Mouse (Mus musculus) adrenal gland, postnatal 25 days (tissue): ENCODE measurements around the gene Myo18a. TPM values are rescaled to one million over a fixed set of nuclear protein-coding genes. Genes with fewer than 3 reads are reported as not detected.

Experiments
- DNase-seq: peaks from one replicate; pipeline ENCODE4 v3.0.0; 2021; ENCODE audit warnings: mixed read lengths
- total RNA-seq: library from RNA; stranded (reverse); gene quantifications from 2 replicates; pipeline ENCODE4 v1.2.3, GENCODE M21; 2021

The Myo18a gene
- total RNA-seq, 1 experiment from 2014 or later: 84.2 TPM

GRCm38 (mm10) chr11:77900696-77901095 is 137.7 kb downstream of the Myo18a start:
- DNase-seq: no peak

- DNase-seq: no peak
Measured at GRCm38 (mm10) chr11:77901366-77901765, 138.3 kb downstream of the Myo18a start.

- DNase-seq: no peak
Measured at GRCm38 (mm10) chr11:77901775-77902355, 138.8 kb downstream of the Myo18a start.

- no peak for DNase-seq
Measured at GRCm38 (mm10) chr11:77903761-77904160, 140.7 kb downstream of the Myo18a start.

GRCm38 (mm10) chr11:77904707-77905106 is 141.7 kb downstream of the Myo18a start:
- no peak for DNase-seq

GRCm38 (mm10) chr11:77906097-77906687 is 143.1 kb downstream of the Myo18a start:
- DNase-seq: no peak

- no peak for DNase-seq
Measured at GRCm38 (mm10) chr11:77906747-77907174, 143.7 kb downstream of the Myo18a start.

- DNase-seq: no peak
Measured at GRCm38 (mm10) chr11:77908468-77908867, 145.4 kb downstream of the Myo18a start.

- DNase-seq: no peak
Measured at GRCm38 (mm10) chr11:77909376-77909775, 146.3 kb downstream of the Myo18a start.

GRCm38 (mm10) chr11:77909776-77910175 is 146.7 kb downstream of the Myo18a start:
- DNase-seq: no peak

GRCm38 (mm10) chr11:77913505-77913904 is 150.5 kb downstream of the Myo18a start:
- DNase-seq: no peak

- no peak for DNase-seq
Measured at GRCm38 (mm10) chr11:77914598-77915260, 151.7 kb downstream of the Myo18a start.

Other genes starting within 250 kb of the Myo18a start
- 15.1 and 19.4 TPM in 2 replicates for gene Abhd15, start 248.1 kb upstream of the Myo18a start, total RNA-seq
- 7.5 and 10.2 TPM in 2 replicates for gene Trp53i13, start 247.3 kb upstream of the Myo18a start, total RNA-seq
- gene Gm10392, start 244.0 kb upstream of the Myo18a start, total RNA-seq: not detected in 2 replicates
- gene Taok1, start 155.4 kb upstream of the Myo18a start, total RNA-seq: 51.4 and 60.2 TPM in 2 replicates
- 92.9 and 94.1 TPM in 2 replicates for gene Nufip2, start 77.1 kb upstream of the Myo18a start, total RNA-seq
- gene Cryba1, start 38.0 kb upstream of the Myo18a start, total RNA-seq: not detected in 2 replicates
- not detected in 2 replicates for gene Gm10277, start 24.5 kb downstream of the Myo18a start, total RNA-seq
- gene Pipox, start 130.8 kb downstream of the Myo18a start, total RNA-seq: 3.8 and 4.6 TPM in 2 replicates
- gene Sez6, start 167.6 kb downstream of the Myo18a start, total RNA-seq: 2.0 and 2.7 TPM in 2 replicates
- 76.6 and 79.8 TPM in 2 replicates for gene Phf12, start 219.5 kb downstream of the Myo18a start, total RNA-seq